Comparison of ENCODE assay signal across 9 mouse cellular contexts in the genomic region with DNA sequence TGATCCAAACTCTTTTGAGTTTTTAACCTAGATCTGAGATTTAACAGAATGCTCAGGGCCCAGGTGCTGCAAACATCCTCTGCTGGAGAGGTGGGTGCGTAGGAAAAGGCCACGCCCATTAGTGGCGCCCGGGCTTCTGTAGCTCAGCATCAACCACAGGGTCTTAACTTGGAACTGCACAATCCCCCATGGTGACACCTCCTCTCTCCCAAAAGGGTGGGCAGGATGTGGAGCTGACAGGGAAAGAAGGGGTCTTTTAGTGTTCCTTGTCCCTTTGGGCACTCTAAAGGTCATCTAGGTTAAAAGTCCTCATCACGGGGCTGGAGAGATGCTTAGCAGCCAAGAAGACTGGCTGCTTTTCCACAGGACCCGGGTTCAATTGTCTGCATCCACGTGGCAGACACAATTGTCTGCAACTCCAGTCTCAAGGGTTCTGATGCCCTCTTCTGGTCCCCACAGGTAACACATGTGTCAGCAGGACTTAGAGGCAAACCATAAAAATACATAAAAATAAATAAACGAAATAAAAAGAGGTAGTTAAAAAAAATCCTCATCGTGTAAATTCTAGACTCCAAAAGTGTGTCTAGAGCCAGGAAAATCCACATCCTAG.
DNase-seq lines count a peak whose midpoint lies in the region; ATAC-seq lines count a peak whose summit lies in the region.
"Had no signal": no experiment of that assay in that cellular context is flagged by ENCODE, and none has a peak within 500 bp of the region (broad histone marks: within the 10 kb centered on the region; RNA-seq: fewer than 3 reads in every experiment).

No protein-coding gene starts in this region.

- intact Hi-C loops in left cerebral cortex, postnatal 4 days (cut with DNase I) = no loop called here
- intact Hi-C loops in left cerebral cortex, postnatal 14 days (cut with DNase I) = no loop called here

- no peaks in the 10 kb centered on the region for H3K36me3 ChIP-seq in limb, embryonic 12.5 days
- H3K36me3 ChIP-seq: limb, embryonic 13.5 days had no signal

- H3K27me3 ChIP-seq in limb, embryonic 12.5 days = peaks cover 2% of the 10 kb centered on the region; the same call in 1 of the 2 replicates

- H3K4me2 ChIP-seq in limb, embryonic 12.5 days = no peak overlapping the region

- H3K9ac ChIP-seq in limb, embryonic 12.5 days (replicated peaks) = no peak overlapping the region
- H3K9ac ChIP-seq: limb, embryonic 13.5 days had no signal

- peak overlapping the region; percentile 66; the same call in 1 of the 2 replicates for H3K27ac ChIP-seq in limb, embryonic 12.5 days

- WGBS in limb, embryonic 12.5 days = 53% methylated on average over 9 of the region's 9 CpGs

- no peak for ATAC-seq in limb, embryonic 12.5 days (ENCODE audit: insufficient number of reproducible peaks, insufficient read depth, low FRiP score, low TSS enrichment, low read depth)

- DNase-seq in embryo, embryonic 10 days (ENCODE audit: low spot score) = peak; percentile 67
- no peak for DNase-seq in embryo, embryonic 9.5 days (ENCODE audit: extremely low spot score)
- DNase-seq in left cerebral cortex, postnatal 4 days = peak; percentile 29
- no peak for DNase-seq in left cerebral cortex, postnatal 14 days (ENCODE audit: low spot score in 2 of 2)
- DNase-seq in ZHBTc4 (ENCODE audit: low read depth, low spot score) = peak; percentile 75
- DNase-seq in thymus, postnatal 25 days = peak; percentile 65
- DNase-seq in left cerebral cortex, adult 11 months (ENCODE audit: low spot score) = no peak

- no peak overlapping the region for H3K4me3 ChIP-seq in limb, embryonic 12.5 days (replicated peaks)
- H3K4me3 ChIP-seq: limb, embryonic 13.5 days had no signal

- H3K4me1 ChIP-seq in limb, embryonic 12.5 days (replicated peaks) = peaks cover 49% of the 10 kb centered on the region

- H3K9me3 ChIP-seq in limb, embryonic 12.5 days = no peaks in the 10 kb centered on the region

Comparison
In these comparisons a context has a peak if more than half of its experiments do, and no peak if none do; other contexts are left out.
1. DNase-seq: peak in embryo, embryonic 10 days (single experiment), left cerebral cortex, postnatal 4 days (single experiment), ZHBTc4 (single experiment) and thymus, postnatal 25 days (single experiment); none in embryo, embryonic 9.5 days (single experiment), left cerebral cortex, postnatal 14 days (0 of 2) and left cerebral cortex, adult 11 months (single experiment).